Mouse (Mus musculus): ENCODE measurements around the gene Olfr59.

Gene Olfr59

GRCm38 (mm10) chr11:74283436-74283835, at the start of gene Olfr59:
Gene Olfr59, plus strand, starts transcription at chr11:74283736.
- no peak for DNase-seq (ENCODE audit: low spot score)

GRCm38 (mm10) chr11:74241201-74241600, 42.3 kb upstream of the Olfr59 start:
- no peak for DNase-seq (ENCODE audit: low spot score)

- no peak for DNase-seq (ENCODE audit: low spot score)
These were observed 24.0 kb upstream of the Olfr59 start, which contains the start of gene Olfr406 for GRCm38 (mm10) chr11:74259508-74259907. Gene Olfr406, plus strand, starts transcription at chr11:74259808.

- DNase-seq (ENCODE audit: low spot score), result no peak
These were observed 3.7 kb downstream of the Olfr59 start for GRCm38 (mm10) chr11:74287256-74287655.

- no peak for DNase-seq (ENCODE audit: low spot score)
These were observed 42.5 kb downstream of the Olfr59 start for GRCm38 (mm10) chr11:74326044-74326443.

- no peak for DNase-seq (ENCODE audit: low spot score)
These were observed 45.2 kb downstream of the Olfr59 start for GRCm38 (mm10) chr11:74328781-74329180.

- DNase-seq (ENCODE audit: low spot score), result no peak
These were observed 54.4 kb downstream of the Olfr59 start, which contains the start of gene Olfr410 for GRCm38 (mm10) chr11:74337931-74338330. Gene Olfr410, minus strand, starts transcription at chr11:74338031.
